Mouse (Mus musculus): ENCODE measurements around the gene Myh9.

DNA sequence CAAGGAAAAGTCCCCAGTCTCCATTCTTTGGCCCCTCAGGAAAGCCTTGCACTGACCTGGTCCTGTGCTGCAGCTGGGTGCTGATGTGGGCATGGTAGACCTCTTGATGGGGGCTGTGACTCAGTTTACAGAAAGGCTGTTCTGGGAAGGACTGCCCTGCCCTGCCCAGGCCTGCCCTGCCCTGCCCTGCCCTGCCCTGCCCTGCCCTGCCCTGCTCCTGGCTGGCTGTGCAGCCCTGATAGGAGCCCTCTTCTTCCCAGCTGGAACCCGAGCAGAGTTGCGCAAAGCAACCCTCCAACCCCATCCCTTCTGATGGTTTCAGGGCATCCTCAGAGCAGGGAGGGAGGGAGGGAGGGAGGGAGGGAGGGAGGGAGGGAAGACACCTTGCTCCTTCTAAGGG is 86.8 kb downstream of the Myh9 start:
- TF ChIP-seq CTCF (conservative IDR thresholded peaks at IDR 0.05; ENCODE audit: insufficient read depth, insufficient read length, low read depth, low read length) (no peak), POLR2A (IDR thresholded peaks at IDR 0.05; ENCODE audit: low read depth, low read length) (no peak)
